Mouse (Mus musculus) midbrain, postnatal 0 days (tissue): ENCODE measurements around the gene Irf2bp2. TPM values are rescaled to one million over a fixed set of nuclear protein-coding genes. Genes with fewer than 3 reads are reported as not detected.
A peak's percentile ranks its signal among the peaks of the same experiment; 100 is the strongest.

Experiments
- ATAC-seq: fragments of 200-750 bp; cut with Nextera tagmentation; 2 replicates; pipeline ENCODE4 v1.8.0; 2017; ENCODE audit warnings: moderate number of reproducible peaks, mild to moderate bottlenecking, moderate TSS enrichment, moderate library complexity; ENCODE audit not compliant: low FRiP score
- DNase-seq: peaks from one replicate; pipeline ENCODE4 v3.0.0-alpha.2; 2015; ENCODE audit warnings: low spot score
- H3K27ac ChIP-seq: fragments of 300-500 bp; sonication (generic); 2 replicates; pipeline ENCODE4 v1.5.1; 2014; ENCODE audit warnings: low read depth, mild to moderate bottlenecking, low read length, mixed read lengths
- H3K27me3 ChIP-seq: fragments of 300-500 bp; sonication (generic); 2 replicates; pipeline ENCODE4 v1.6.1; 2014; ENCODE audit warnings: low read length, control low read depth, mixed read lengths; ENCODE audit not compliant: insufficient read depth
- H3K36me3 ChIP-seq: fragments of 300-500 bp; sonication (generic); 2 replicates; pipeline ENCODE4 v1.6.1; 2014; ENCODE audit warnings: low read length, control low read depth, mixed read lengths; ENCODE audit not compliant: insufficient read depth
- H3K4me1 ChIP-seq: fragments of 300-500 bp; sonication (generic); 2 replicates; pipeline ENCODE4 v1.6.1; 2014; ENCODE audit warnings: mild to moderate bottlenecking, control low read depth, antibody characterized with exemption, low read length, mixed read lengths; ENCODE audit not compliant: insufficient read depth
- H3K4me2 ChIP-seq: fragments of 300-500 bp; sonication (generic); 2 replicates; pipeline ENCODE4 v1.6.1; 2014; ENCODE audit warnings: low read depth, mild to moderate bottlenecking, low read length, mixed read lengths; ENCODE audit not compliant: poor library complexity, severe bottlenecking
- H3K4me3 ChIP-seq: fragments of 300-500 bp; sonication (generic); 2 replicates; pipeline ENCODE4 v1.5.1; 2014; ENCODE audit warnings: low read depth, mild to moderate bottlenecking, low read length, moderate library complexity
- H3K9ac ChIP-seq: fragments of 300-500 bp; sonication (generic); replicated peaks from 2 replicates; pipeline ENCODE4 v1.6.1; 2014; ENCODE audit warnings: mild to moderate bottlenecking, low read length, moderate library complexity, mixed read lengths; ENCODE audit not compliant: poor library complexity, severe bottlenecking
- H3K9me3 ChIP-seq: fragments of 300-500 bp; sonication (generic); 2 replicates; pipeline ENCODE4 v1.6.1; 2016; ENCODE audit warnings: low read length, control low read depth
- CTCF ChIP-seq: IDR thresholded peaks from 2 replicates; pipeline ENCODE4 v1.5.1; 2016; ENCODE audit warnings: antibody characterized with exemption, mild to moderate bottlenecking
- WGBS: fragments of 180-500 bp; shearing (Covaris S2); extraction: QIAGEN DNeasy Blood & Tissue Kit; methylation state at CpG from one replicate; pipeline ENCODE4 v1.1.7; 2014; 5-methylcytosine and 5-hydroxymethylcytosine counted together
- polyA plus RNA-seq: library from polyadenylated mRNA; unstranded; fragments of >200 nt; fragmentation: Nextera tagmentation; extraction: Ambion mirVana; gene quantifications from 2 replicates; pipeline ENCODE4 v1.2.1, GENCODE M21; 2015
- total RNA-seq: library from RNA; depleted of rRNA; stranded (reverse); fragments of >200 nt; gene quantifications from 2 replicates; pipeline ENCODE4 v1.2.3, GENCODE M21; 2014

Gene Irf2bp2
- total and polyA plus RNA-seq, 2 experiments from 2014 or later = 9.2 to 88.2 TPM

GRCm38 (mm10) chr8:126571065-126571660 lies 22.6 kb downstream of the Irf2bp2 start:
- H3K27me3 ChIP-seq = no peaks in the 10 kb centered on the region
- H3K4me1 ChIP-seq = peaks cover 14% of the 10 kb centered on the region; the same call in 1 of the 2 replicates
- ATAC-seq (no peak), DNase-seq (no peak)
- 89% methylated on average over 15 of the region's 15 CpGs for WGBS
- H3K27ac ChIP-seq = no peak overlapping the region
- H3K4me2 ChIP-seq = no peak overlapping the region
- H3K4me3 ChIP-seq = no peak overlapping the region
- no peaks in the 10 kb centered on the region for H3K9me3 ChIP-seq
- no peak for TF ChIP-seq CTCF
- no peak overlapping the region for H3K9ac ChIP-seq
- no peaks in the 10 kb centered on the region for H3K36me3 ChIP-seq

GRCm38 (mm10) chr8:126570521-126571040 lies 23.2 kb downstream of the Irf2bp2 start:
- H3K4me3 ChIP-seq = no peak overlapping the region
- no peaks in the 10 kb centered on the region for H3K9me3 ChIP-seq
- no peak for DNase-seq
- WGBS = 65% methylated on average over 9 of the region's 9 CpGs
- H3K9ac ChIP-seq = no peak overlapping the region
- no peak overlapping the region for H3K27ac ChIP-seq
- H3K27me3 ChIP-seq = no peaks in the 10 kb centered on the region
- no peak for ATAC-seq
- no peaks in the 10 kb centered on the region for H3K36me3 ChIP-seq
- H3K4me2 ChIP-seq = no peak overlapping the region
- TF ChIP-seq CTCF = no peak
- H3K4me1 ChIP-seq = peaks cover 15% of the 10 kb centered on the region; the same call in 1 of the 2 replicates

DNA sequence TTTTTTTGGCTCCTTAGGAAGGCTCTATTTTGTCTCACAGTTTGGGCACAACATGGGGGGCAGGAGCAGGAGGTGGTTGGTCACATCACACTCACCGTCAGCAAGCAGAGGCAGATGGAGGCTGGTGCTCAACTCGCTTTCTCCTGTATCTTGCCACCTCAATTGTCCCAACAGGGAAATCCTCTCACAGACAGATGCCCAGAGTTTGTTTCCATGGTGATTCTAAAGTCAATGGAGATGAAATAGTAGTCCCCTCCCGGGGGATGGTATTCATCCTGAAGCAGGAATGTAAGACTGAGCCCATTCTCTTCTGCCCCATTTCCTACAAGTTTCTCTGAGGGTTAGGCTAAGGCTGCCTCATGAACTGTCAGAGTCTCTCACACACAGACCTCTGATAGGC lies 23.7 kb downstream of the Irf2bp2 start:
- Histone ChIP-seq H3K36me3 (no peaks in the 10 kb centered on the region), H3K4me2 (no peak overlapping the region), H3K4me3 (no peak overlapping the region), H3K4me1 (peaks cover 15% of the 10 kb centered on the region; the same call in 1 of the 2 replicates), H3K9ac (no peak overlapping the region), H3K9me3 (no peaks in the 10 kb centered on the region), H3K27ac (no peak overlapping the region), H3K27me3 (no peaks in the 10 kb centered on the region)
- DNase-seq = peak; percentile 57
- 14% methylated on average over 3 of the region's 3 CpGs for WGBS
- no peak for TF ChIP-seq CTCF
- ATAC-seq = no peak

DNA sequence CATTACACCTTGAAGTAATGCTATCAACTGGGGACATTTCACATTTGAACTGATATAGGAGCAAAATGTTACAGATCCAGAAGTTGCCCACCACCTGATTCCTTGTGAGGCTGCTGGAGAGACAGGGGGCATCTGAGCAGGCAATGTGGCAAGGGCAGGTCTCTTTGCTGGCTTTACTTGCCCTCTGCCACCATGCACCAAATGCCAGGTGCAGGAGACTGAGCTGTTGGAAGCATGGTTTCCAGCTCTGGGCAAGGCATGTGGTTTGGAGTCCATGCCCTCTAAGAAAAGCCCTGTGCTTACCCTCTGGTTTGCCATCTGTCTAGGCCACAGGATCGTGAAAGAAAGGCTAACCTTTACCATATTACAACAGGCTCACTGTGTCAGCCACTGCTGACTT lies 24.1 kb downstream of the Irf2bp2 start:
- no peak for ATAC-seq
- Histone ChIP-seq H3K27me3 (no peaks in the 10 kb centered on the region), H3K27ac (no peak overlapping the region), H3K4me3 (no peak overlapping the region), H3K4me2 (no peak overlapping the region), H3K9me3 (no peaks in the 10 kb centered on the region), H3K4me1 (peaks cover 15% of the 10 kb centered on the region; the same call in 1 of the 2 replicates), H3K36me3 (no peaks in the 10 kb centered on the region), H3K9ac (no peak overlapping the region)
- 52% methylated on average over 1 of the region's 1 CpGs for WGBS
- TF ChIP-seq CTCF = no peak
- no peak for DNase-seq

DNA sequence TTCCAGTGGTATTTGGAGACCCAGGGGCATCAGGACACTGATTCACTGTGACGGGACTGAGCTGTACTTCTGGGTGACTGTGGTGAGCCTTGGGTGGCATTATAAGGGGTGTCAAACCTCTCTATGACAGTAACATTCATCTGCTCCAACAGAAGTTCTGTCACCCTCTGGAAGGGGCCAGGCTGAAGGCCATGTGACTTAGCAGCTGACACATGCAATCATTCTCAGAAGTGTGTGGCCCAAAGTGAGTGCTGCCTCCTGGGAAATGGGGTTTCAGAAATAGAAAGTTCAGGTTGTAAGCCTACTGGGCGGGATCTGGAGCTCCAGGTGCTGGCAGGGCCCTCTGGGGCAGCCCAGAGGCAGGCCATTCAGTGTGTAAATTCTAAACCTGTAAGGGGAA lies 26.1 kb downstream of the Irf2bp2 start:
- Histone ChIP-seq H3K27ac (no peak overlapping the region), H3K4me3 (no peak overlapping the region), H3K4me2 (no peak overlapping the region), H3K4me1 (peaks cover 15% of the 10 kb centered on the region; the same call in 1 of the 2 replicates), H3K27me3 (no peaks in the 10 kb centered on the region), H3K36me3 (no peaks in the 10 kb centered on the region), H3K9me3 (no peaks in the 10 kb centered on the region), H3K9ac (no peak overlapping the region)
- DNase-seq (peak; percentile 41), ATAC-seq (no peak)
- no peak for TF ChIP-seq CTCF
- WGBS = 64% methylated on average over 2 of the region's 2 CpGs

DNA sequence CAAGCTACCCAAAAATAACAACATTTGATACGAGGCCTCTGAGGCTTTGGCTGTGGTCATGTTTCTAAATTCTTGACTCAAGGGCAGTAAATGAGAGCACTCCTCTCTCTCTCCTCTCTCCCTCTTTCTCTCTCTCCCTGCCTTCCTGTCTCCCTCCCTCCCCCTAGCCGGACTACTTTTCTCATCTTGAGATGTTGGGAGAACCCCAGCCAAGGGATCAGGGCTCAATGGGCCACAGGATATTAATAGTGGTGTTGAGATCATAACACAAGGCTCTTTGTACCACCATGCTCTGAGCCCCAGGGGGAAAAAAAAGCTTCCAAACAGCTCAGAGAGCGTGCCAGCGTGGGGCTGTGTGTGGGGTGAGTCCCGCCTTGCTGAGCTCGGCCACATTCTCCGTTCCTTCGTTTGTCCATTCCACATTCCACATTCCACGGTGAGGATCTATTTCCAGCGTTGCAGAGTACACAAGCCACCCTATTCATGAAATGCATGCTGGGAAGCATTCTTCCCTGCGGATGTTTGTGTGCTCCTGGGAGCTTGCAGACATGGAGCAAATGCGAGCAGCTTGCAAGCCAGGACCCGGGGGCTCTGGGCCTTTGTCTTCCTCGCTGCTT lies 27.2 kb downstream of the Irf2bp2 start:
- no peak overlapping the region for H3K4me3 ChIP-seq
- no peaks in the 10 kb centered on the region for H3K36me3 ChIP-seq
- H3K9me3 ChIP-seq = no peaks in the 10 kb centered on the region
- TF ChIP-seq CTCF = no peak
- DNase-seq (peak; percentile 82), ATAC-seq (peak; percentile 44; the same call in 1 of the 2 replicates)
- H3K27me3 ChIP-seq = no peaks in the 10 kb centered on the region
- H3K9ac ChIP-seq = no peak overlapping the region
- peaks cover 15% of the 10 kb centered on the region; the same call in 1 of the 2 replicates for H3K4me1 ChIP-seq
- 7% methylated on average over 14 of the region's 14 CpGs for WGBS
- H3K27ac ChIP-seq = peak overlapping the region; percentile 52
- H3K4me2 ChIP-seq = no peak overlapping the region
